Mouse (Mus musculus) brain, embryonic 18.5 days (tissue): ENCODE data around the gene Tmem106b.

Experiments used
- DNase-seq: peaks from one replicate; pipeline ENCODE4 v3.0.0-alpha.2; 2012; ENCODE audit warnings: low read depth, low spot score

The Tmem106b gene

DNA sequence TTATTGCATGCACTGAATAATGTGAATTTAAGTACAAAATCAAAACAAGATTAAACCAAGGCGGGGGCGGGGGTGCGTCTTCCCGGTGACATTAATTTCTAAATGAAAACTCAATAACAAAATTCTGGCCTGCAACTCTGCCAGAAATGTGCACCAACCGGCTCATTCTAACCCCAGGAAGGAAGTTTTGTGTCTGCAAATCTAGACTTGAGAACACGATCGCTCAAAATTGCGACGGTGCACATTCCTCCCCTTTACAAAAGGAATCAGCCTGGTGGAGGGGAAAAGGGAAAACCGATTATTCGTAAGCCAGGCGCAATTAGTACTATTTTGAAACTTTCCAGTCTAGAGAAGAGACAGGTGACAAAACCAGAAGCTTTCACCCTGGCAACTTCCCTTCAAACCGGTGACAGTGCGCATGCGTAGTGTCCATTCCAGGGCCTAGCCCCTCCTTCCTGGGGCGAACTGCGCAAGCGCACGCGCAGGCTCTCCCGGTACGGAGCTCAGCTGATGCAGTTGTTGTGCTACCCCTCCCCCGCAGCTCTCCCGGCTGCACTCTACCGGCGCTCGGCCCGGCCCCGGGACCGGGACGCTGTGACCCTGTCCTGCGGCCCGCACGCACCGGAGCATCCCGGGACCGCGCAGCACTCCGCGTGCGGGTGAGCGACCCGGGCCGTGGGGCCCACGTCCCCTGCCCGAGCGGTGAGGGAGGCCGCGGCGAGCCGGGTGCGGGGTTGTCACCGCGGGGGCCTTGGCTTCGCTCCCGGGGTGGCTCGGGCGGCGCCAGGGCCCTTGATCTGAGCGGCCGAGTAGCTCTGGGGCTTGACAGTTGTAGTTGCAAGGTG lies at the start of gene Tmem106b:
Gene Tmem106b, plus strand, starts transcription at position 458 of the 845 bp plus-strand sequence.
- DNase-seq = peak; percentile 92

DNA sequence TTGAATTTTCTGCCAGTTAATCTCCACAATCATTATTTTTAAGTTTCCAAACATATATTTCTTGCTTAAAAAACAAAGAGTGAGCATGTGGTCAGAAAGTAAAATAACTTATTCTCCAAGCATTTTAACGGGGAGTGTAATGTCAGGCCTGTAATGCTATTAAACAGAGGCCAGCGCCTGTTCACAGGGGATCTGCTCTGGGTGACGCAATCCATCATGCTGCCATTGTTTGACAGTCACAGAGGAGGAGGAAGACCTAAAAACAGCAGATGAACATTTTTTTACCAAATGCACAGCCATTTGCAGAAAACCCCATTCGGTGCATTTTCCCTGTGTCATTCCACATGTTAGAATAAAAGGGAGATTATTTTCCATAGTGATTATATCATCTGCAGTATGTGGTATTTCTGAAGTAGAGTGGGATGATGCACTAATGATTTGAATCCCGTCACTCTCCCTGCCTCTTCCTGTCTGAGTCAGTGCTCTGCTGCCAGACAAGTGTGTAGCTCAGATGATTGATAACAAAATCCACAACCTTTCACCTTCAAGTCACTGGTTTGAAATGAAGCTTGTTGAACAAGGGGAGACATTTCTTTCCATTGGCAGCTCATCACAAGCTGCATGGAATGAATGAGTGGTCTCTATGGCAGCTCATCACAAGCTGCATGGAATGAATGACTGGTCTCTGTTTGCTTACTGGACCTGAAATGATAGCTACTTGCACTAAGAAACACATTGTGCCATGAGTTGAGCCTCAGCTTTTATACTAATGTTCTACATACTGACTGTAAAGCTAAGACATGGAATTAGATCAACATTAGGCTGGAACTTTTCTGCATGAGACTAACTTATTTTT lies 48.1 kb upstream of the Tmem106b start:
- no peak for DNase-seq

- no peak for DNase-seq
These were observed 39.0 kb upstream of the Tmem106b start for GRCm38 (mm10) chr6:13030558-13030957.

GRCm38 (mm10) chr6:13030961-13031360 lies 38.6 kb upstream of the Tmem106b start:
- peak; percentile 3 for DNase-seq

GRCm38 (mm10) chr6:13052408-13053200 lies 17.0 kb upstream of the Tmem106b start:
- no peak for DNase-seq

- no peak for DNase-seq
These were observed 8.1 kb upstream of the Tmem106b start for GRCm38 (mm10) chr6:13061276-13062039.

DNA sequence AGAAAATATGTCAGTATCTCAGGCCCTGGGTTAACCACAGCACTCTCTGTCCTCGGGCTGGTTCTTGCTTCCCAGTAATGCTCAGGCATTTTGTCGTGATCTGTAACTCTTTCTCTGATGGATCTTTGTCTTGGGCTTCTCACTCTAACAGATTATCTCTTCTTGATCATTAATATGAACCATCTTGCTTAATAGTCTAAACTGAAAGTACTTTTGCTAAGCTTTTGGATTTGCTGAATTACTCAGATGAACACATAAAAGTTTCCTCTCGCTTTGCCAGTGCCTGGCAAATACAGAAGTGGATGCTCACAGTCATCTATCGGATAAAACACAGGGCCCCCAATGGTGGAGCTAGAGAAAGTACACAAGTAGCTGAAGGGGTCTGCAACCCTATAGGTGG lies 7.5 kb upstream of the Tmem106b start:
- no peak for DNase-seq

- no peak for DNase-seq
These were observed 6.8 kb upstream of the Tmem106b start for GRCm38 (mm10) chr6:13062691-13063255.

DNA sequence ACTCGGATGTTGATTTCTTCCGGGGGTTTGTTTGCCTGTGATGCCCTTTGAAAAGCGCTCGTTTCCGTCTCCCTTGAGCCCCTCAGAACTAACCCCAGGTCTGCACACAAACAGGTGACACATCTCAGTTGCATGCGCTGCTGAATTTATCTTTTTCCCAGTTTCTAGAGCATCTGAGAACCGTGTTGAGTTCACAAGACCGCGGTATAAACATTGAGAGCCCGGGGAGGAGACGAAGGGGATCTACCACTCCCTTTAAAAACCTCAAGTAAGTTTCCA lies 527 bp downstream of the Tmem106b start:
- no peak for DNase-seq

DNA sequence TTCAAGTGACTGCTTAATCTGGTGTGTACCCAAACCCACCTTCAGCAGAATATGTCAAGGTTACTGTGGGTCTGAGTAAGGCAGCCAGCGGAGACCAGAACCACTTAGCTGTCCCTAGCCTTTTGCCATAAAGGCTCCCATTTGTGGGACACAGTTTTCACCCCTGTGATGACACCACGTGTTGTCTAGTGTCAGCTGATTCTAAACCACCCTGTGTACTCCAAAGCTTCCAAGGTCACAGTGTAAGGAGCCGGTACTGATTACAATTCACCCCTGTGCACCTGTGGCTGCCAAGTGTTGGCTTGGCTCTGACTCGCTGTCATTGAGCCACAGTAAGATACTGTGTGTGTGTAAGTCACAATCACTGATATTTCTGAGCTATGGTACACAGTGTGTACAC lies 926 bp downstream of the Tmem106b start:
- no peak for DNase-seq

DNA sequence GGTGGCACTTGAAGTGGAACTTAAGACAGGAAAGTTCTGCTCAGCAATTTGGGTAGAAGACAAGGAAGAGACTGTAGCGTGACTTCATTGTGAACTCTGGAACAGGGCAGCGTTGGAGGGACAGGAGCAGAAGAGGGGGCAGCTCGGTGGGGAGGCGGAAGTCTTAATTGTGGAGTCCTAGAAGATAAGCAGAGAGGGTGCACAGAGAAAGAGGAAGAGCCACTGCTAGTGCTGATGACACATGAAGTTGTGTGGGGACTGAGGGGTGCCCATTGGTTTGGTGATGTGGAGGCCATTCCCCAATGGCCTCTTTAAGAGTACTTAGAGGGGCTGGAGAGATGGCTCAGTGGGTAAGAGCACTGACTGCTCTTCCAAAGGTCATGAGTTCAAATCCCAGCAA lies 3.5 kb downstream of the Tmem106b start:
- DNase-seq = no peak

- no peak for DNase-seq
These were observed 4.3 kb downstream of the Tmem106b start for GRCm38 (mm10) chr6:13073876-13074275.

DNA sequence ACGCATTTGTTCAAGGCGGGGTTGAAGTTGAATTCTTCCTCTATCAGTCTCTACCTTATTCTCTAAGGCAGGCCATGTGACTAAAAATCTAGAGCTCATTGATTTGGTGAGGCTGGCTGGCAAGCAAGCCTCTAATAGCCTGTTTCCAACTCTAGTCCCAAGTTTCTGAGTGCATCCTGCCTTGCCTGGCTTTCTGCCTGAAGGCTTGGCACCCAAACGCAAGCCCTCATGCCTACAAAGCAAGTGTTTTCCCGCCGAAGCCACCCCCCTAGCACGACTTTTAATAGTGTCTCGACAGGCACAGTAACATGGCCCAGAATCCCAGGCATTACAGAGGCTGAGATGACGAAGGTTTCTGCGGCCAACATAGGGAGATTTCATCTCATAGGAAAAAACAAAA lies 13.3 kb downstream of the Tmem106b start:
- peak; percentile 10 for DNase-seq

- peak; percentile 3 for DNase-seq
These were observed 27.3 kb downstream of the Tmem106b start for GRCm38 (mm10) chr6:13096656-13097435.

DNA sequence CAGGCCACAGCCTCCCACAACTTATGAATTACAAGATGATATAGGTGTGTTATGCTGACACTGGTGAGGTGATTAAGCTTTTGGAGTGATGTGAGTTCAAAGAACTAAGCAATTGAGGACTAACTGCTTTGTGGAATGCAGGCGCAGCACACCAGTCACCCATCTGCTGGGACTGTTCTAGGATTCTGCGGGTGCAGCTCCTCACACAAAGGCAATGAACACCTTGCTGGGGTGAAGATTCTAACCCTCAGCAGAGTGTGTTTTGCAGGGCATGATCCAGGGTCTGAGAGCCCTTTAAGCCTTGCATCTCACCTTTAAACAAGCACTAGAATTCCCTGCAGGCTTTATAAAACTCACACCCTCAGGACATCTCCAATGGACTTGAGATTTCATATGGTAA lies 30.6 kb downstream of the Tmem106b start:
- DNase-seq = no peak

- DNase-seq = no peak
These were observed 39.1 kb downstream of the Tmem106b start for GRCm38 (mm10) chr6:13108662-13109061.

DNA sequence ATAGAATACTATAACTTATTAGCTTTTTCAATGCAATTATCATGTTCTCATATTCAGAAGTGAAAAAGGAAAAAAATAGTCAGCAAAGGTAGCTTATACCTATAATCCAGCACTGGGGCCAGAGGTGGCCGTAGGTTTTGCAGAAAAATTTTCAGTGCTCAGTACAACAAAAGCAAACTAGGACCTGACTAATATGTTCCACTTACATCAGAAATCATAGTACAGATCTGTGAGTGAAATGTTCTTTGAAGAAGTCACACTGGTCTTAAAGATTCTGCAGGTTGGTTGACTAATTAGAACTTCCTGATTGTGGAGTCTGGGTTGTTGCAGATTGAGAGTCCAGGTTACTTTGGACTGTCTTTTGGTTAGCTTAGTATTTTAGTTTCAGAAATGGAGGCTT lies 67.7 kb downstream of the Tmem106b start:
- no peak for DNase-seq
